In the genomic region with DNA sequence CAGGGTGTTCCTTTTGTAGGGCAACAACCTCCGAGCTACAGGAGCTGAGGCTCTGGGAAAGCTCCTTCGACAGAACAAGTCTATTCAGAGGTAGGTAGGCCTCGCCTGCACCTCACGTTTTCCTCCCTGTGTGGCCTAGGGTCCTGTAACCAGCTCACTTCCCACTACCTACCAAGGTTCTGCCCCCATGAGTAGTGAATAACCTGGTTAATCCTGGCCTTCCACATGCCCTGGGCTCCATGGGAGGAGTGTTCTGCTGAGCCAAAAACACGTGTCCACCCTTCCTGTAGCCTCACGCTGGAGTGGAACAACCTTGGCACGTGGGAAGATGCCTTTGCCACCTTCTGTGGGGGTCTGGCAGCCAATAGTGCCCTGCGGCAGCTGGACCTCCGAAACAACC, we compare ENCODE assay signal across 1 mouse cellular context.
TF ChIP-seq lines count a peak whose summit lies in the region.

No protein-coding gene starts in this region.

TF ChIP-seq in MEL, 35 proteins besides CTCF, POLR2A, EP300 and RAD21:
- TF ChIP-seq KAT2A (conservative IDR thresholded peaks at IDR 0.05; ENCODE audit: low read depth, low read length) (no peak), ZC3H11A (IDR thresholded peaks at IDR 0.05; ENCODE audit: low read depth, low read length) (no peak), NRF1 (IDR thresholded peaks at IDR 0.05; ENCODE audit: insufficient read depth, low read depth, low read length, poor library complexity, severe bottlenecking) (no peak), POLR2AphosphoS2 (IDR thresholded peaks at IDR 0.05; ENCODE audit: low read length) (no peak), RCOR1 (IDR thresholded peaks at IDR 0.05; ENCODE audit: low read depth, low read length) (no peak), CHD2 (IDR thresholded peaks at IDR 0.05; ENCODE audit: low read length) (no peak), ELF1 (IDR thresholded peaks at IDR 0.05; ENCODE audit: low read depth, low read length) (no peak), JUND (IDR thresholded peaks at IDR 0.05; ENCODE audit: low read depth, low read length) (no peak), MEF2A (IDR thresholded peaks at IDR 0.05; ENCODE audit: extremely low read depth, insufficient replicate concordance, low read depth, low read length, poor library complexity, severe bottlenecking) (no peak), E2F4 (IDR thresholded peaks at IDR 0.05; ENCODE audit: borderline replicate concordance, low read depth, low read length) (no peak), NELFE (IDR thresholded peaks at IDR 0.05; ENCODE audit: low read depth, low read length) (no peak), GABPA (IDR thresholded peaks at IDR 0.05; ENCODE audit: low read depth, low read length) (no peak), MYB (IDR thresholded peaks at IDR 0.05; ENCODE audit: low read depth, low read length) (no peak), ZKSCAN1 (IDR thresholded peaks at IDR 0.05; ENCODE audit: low read depth, low read length) (no peak), TAL1 (IDR thresholded peaks at IDR 0.05; ENCODE audit: low read length) (no peak), ZMIZ1 (IDR thresholded peaks at IDR 0.05; ENCODE audit: low read depth, low read length) (no peak), SIN3A (IDR thresholded peaks at IDR 0.05; ENCODE audit: low read length) (no peak), CHD1 (IDR thresholded peaks at IDR 0.05; ENCODE audit: low read depth, low read length) (no peak), USF1 (IDR thresholded peaks at IDR 0.05; ENCODE audit: low read depth, low read length) (no peak)
